Mouse (Mus musculus): Measurements from ENCODE around the gene Clba1. TPM values are rescaled to one million over a fixed set of nuclear protein-coding genes. Genes with fewer than 3 reads are reported as not detected.

The Clba1 gene
- polyA plus RNA-seq, 1 experiment, result not detected

- H3K36me3 ChIP-seq (ENCODE audit: control insufficient read depth), result no peaks in the 10 kb centered on the region
- H3K4me3 ChIP-seq (replicated peaks), result no peak overlapping the region
- TF ChIP-seq TAL1 (IDR thresholded peaks at IDR 0.05; ENCODE audit: low read length) (no peak), GATA1 (IDR thresholded peaks at IDR 0.05; ENCODE audit: low read length) (no peak)
- no peaks in the 10 kb centered on the region; the same call in 1 of the 2 replicates for H3K27me3 ChIP-seq (ENCODE audit: control insufficient read depth)
- no peaks in the 10 kb centered on the region for H3K9me3 ChIP-seq (ENCODE audit: control insufficient read depth, low read length)
- H3K4me1 ChIP-seq (ENCODE audit: control insufficient read depth), result no peaks in the 10 kb centered on the region
These were observed 41.5 kb upstream of the Clba1 start for GRCm38 (mm10) chr12:112767036-112767890.

GRCm38 (mm10) chr12:112768166-112768565 is 40.6 kb upstream of the Clba1 start:
- H3K27me3 ChIP-seq (ENCODE audit: control insufficient read depth), result no peaks in the 10 kb centered on the region; the same call in 1 of the 2 replicates
- H3K36me3 ChIP-seq (ENCODE audit: control insufficient read depth), result no peaks in the 10 kb centered on the region
- no peak overlapping the region for H3K4me3 ChIP-seq (replicated peaks)
- H3K4me1 ChIP-seq (ENCODE audit: control insufficient read depth), result no peaks in the 10 kb centered on the region
- TF ChIP-seq TAL1 (IDR thresholded peaks at IDR 0.05; ENCODE audit: low read length) (no peak), GATA1 (IDR thresholded peaks at IDR 0.05; ENCODE audit: low read length) (no peak)
- no peaks in the 10 kb centered on the region for H3K9me3 ChIP-seq (ENCODE audit: control insufficient read depth, low read length)

- no peak for TF ChIP-seq GATA1 (IDR thresholded peaks at IDR 0.05; ENCODE audit: low read length)
- TF ChIP-seq TAL1 (IDR thresholded peaks at IDR 0.05; ENCODE audit: low read length), result no peak
- Histone ChIP-seq H3K27me3 (ENCODE audit: control insufficient read depth) (no peaks in the 10 kb centered on the region; the same call in 1 of the 2 replicates), H3K9me3 (ENCODE audit: control insufficient read depth, low read length) (0 out of 2 replicates have a peak, but pooled peaks cover 2% of the 10 kb centered on the region), H3K4me1 (ENCODE audit: control insufficient read depth) (no peaks in the 10 kb centered on the region), H3K4me3 (replicated peaks) (no peak overlapping the region), H3K36me3 (ENCODE audit: control insufficient read depth) (no peaks in the 10 kb centered on the region)
These were observed 39.7 kb upstream of the Clba1 start for GRCm38 (mm10) chr12:112769031-112769430.

- no peaks in the 10 kb centered on the region; the same call in 1 of the 2 replicates for H3K27me3 ChIP-seq (ENCODE audit: control insufficient read depth)
- H3K4me3 ChIP-seq (replicated peaks), result no peak overlapping the region
- no peaks in the 10 kb centered on the region for H3K4me1 ChIP-seq (ENCODE audit: control insufficient read depth)
- H3K9me3 ChIP-seq (ENCODE audit: control insufficient read depth, low read length), result peaks cover 3% of the 10 kb centered on the region; the same call in 1 of the 2 replicates
- no peak for TF ChIP-seq TAL1 (IDR thresholded peaks at IDR 0.05; ENCODE audit: low read length)
- no peak for TF ChIP-seq GATA1 (IDR thresholded peaks at IDR 0.05; ENCODE audit: low read length)
- no peaks in the 10 kb centered on the region for H3K36me3 ChIP-seq (ENCODE audit: control insufficient read depth)
These were observed 39.0 kb upstream of the Clba1 start for GRCm38 (mm10) chr12:112769751-112770150.

- no peaks in the 10 kb centered on the region for H3K4me1 ChIP-seq (ENCODE audit: control insufficient read depth)
- no peak overlapping the region for H3K4me3 ChIP-seq (replicated peaks)
- TF ChIP-seq TAL1 (IDR thresholded peaks at IDR 0.05; ENCODE audit: low read length), result no peak
- TF ChIP-seq GATA1 (IDR thresholded peaks at IDR 0.05; ENCODE audit: low read length), result no peak
- H3K36me3 ChIP-seq (ENCODE audit: control insufficient read depth), result no peaks in the 10 kb centered on the region
- H3K9me3 ChIP-seq (ENCODE audit: control insufficient read depth, low read length), result peaks cover 9% of the 10 kb centered on the region
- H3K27me3 ChIP-seq (ENCODE audit: control insufficient read depth), result no peaks in the 10 kb centered on the region; the same call in 1 of the 2 replicates
These were observed 38.3 kb upstream of the Clba1 start for GRCm38 (mm10) chr12:112770396-112770795.

- Histone ChIP-seq H3K36me3 (ENCODE audit: control insufficient read depth) (no peaks in the 10 kb centered on the region), H3K27me3 (ENCODE audit: control insufficient read depth) (no peaks in the 10 kb centered on the region; the same call in 1 of the 2 replicates), H3K9me3 (ENCODE audit: control insufficient read depth, low read length) (peaks cover 13% of the 10 kb centered on the region), H3K4me3 (replicated peaks) (no peak overlapping the region), H3K4me1 (ENCODE audit: control insufficient read depth) (no peaks in the 10 kb centered on the region)
- no peak for TF ChIP-seq GATA1 (IDR thresholded peaks at IDR 0.05; ENCODE audit: low read length)
- TF ChIP-seq TAL1 (IDR thresholded peaks at IDR 0.05; ENCODE audit: low read length), result no peak
These were observed 36.4 kb upstream of the Clba1 start for GRCm38 (mm10) chr12:112772306-112772705.

DNA sequence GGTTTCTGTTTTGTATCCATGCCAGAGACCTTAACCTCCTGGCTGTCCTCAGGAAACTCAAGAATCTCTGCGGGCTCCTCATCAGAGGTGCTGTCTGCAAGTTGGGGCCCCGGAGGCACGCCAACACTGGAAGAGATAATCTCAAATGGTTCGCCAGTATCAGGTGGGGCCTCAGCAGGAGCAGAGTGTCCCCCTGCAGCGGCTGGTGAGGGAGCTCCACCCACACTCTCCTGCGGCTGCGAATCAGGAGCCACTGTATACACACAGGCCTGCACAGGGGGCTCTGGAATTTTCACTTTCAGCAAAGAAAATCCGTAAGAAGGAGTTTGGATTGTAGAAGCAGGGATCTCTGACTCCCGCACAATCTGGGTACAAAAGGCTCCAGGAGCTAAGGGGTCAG is 35.4 kb upstream of the Clba1 start:
- H3K4me1 ChIP-seq (ENCODE audit: control insufficient read depth), result no peaks in the 10 kb centered on the region

GRCm38 (mm10) chr12:112774026-112774425 is 34.7 kb upstream of the Clba1 start:
- Histone ChIP-seq H3K4me3 (replicated peaks) (no peak overlapping the region), H3K4me1 (ENCODE audit: control insufficient read depth) (no peaks in the 10 kb centered on the region), H3K27me3 (ENCODE audit: control insufficient read depth) (no peaks in the 10 kb centered on the region; the same call in 1 of the 2 replicates), H3K36me3 (ENCODE audit: control insufficient read depth) (no peaks in the 10 kb centered on the region), H3K9me3 (ENCODE audit: control insufficient read depth, low read length) (peaks cover 13% of the 10 kb centered on the region)
- no peak for TF ChIP-seq TAL1 (IDR thresholded peaks at IDR 0.05; ENCODE audit: low read length)
- TF ChIP-seq GATA1 (IDR thresholded peaks at IDR 0.05; ENCODE audit: low read length), result no peak

More for the DNA sequence above, 35.4 kb upstream of the Clba1 start:
- Histone ChIP-seq H3K9me3 (ENCODE audit: control insufficient read depth, low read length) (peaks cover 13% of the 10 kb centered on the region), H3K36me3 (ENCODE audit: control insufficient read depth) (no peaks in the 10 kb centered on the region), H3K4me3 (replicated peaks) (no peak overlapping the region), H3K27me3 (ENCODE audit: control insufficient read depth) (no peaks in the 10 kb centered on the region; the same call in 1 of the 2 replicates)
- TF ChIP-seq GATA1 (IDR thresholded peaks at IDR 0.05; ENCODE audit: low read length) (no peak), TAL1 (IDR thresholded peaks at IDR 0.05; ENCODE audit: low read length) (no peak)

- Histone ChIP-seq H3K9me3 (ENCODE audit: control insufficient read depth, low read length) (peaks cover 13% of the 10 kb centered on the region), H3K4me1 (ENCODE audit: control insufficient read depth) (no peaks in the 10 kb centered on the region), H3K27me3 (ENCODE audit: control insufficient read depth) (no peaks in the 10 kb centered on the region; the same call in 1 of the 2 replicates), H3K36me3 (ENCODE audit: control insufficient read depth) (no peaks in the 10 kb centered on the region), H3K4me3 (replicated peaks) (no peak overlapping the region)
- TF ChIP-seq TAL1 (IDR thresholded peaks at IDR 0.05; ENCODE audit: low read length) (no peak), GATA1 (IDR thresholded peaks at IDR 0.05; ENCODE audit: low read length) (no peak)
These were observed 34.3 kb upstream of the Clba1 start for GRCm38 (mm10) chr12:112774481-112774880.
